Mouse (Mus musculus) adrenal gland, postnatal 36 days (tissue): ENCODE results near the gene Grin2a. TPM values are rescaled to one million over a fixed set of nuclear protein-coding genes. Genes with fewer than 3 reads are reported as not detected.

Source experiments
- DNase-seq, 2 experiments: peaks; one replicate each; pipeline ENCODE4 v3.0.0; 2021; ENCODE audit warnings: mixed read lengths in 1 of 2
- long read RNA-seq, 2 experiments: library from polyadenylated mRNA; stranded (forward); transcript quantifications; one replicate each; pipeline ENCODE4 v2.0.0; 2021; ENCODE audit warnings: borderline sequencing depth in 2 of 2
- total RNA-seq, 2 experiments: library from RNA; stranded (reverse); gene quantifications; 2 replicates each; pipeline ENCODE4 v1.2.3; 2021

Gene Grin2a
- total RNA-seq = 1 to 10 TPM in 1 of 2 experiments, under 1 TPM in 1; 0.70 to 1.9 TPM
- long read RNA-seq, experiment 1 = 0 reads
- long read RNA-seq, experiment 2 = 0 reads

GRCm38 (mm10) chr16:9994951-9995813, at the start of gene Grin2a:
Grin2a (minus strand) TSS chr16:9995560.
- peak; percentile 20 to 46 for DNase-seq

- no peak for DNase-seq
Measured at GRCm38 (mm10) chr16:10035582-10036215, 40.3 kb upstream of the Grin2a start.

GRCm38 (mm10) chr16:10033416-10033979, 38.1 kb upstream of the Grin2a start:
- DNase-seq = no peak

GRCm38 (mm10) chr16:10031891-10032290, 36.5 kb upstream of the Grin2a start:
- DNase-seq = no peak

GRCm38 (mm10) chr16:10026741-10027140, 31.4 kb upstream of the Grin2a start:
- no peak for DNase-seq

- no peak for DNase-seq
Measured at GRCm38 (mm10) chr16:10009743-10010142, 14.4 kb upstream of the Grin2a start.

- DNase-seq = no peak
Measured at GRCm38 (mm10) chr16:10005606-10006005, 10.2 kb upstream of the Grin2a start.

GRCm38 (mm10) chr16:10004096-10004495, 8.7 kb upstream of the Grin2a start:
- peak; percentile 20 to 31 for DNase-seq

GRCm38 (mm10) chr16:10003001-10003400, 7.6 kb upstream of the Grin2a start:
- DNase-seq = no peak

- no peak for DNase-seq
Measured at GRCm38 (mm10) chr16:10001601-10002000, 6.2 kb upstream of the Grin2a start.

- DNase-seq = no peak
Measured at GRCm38 (mm10) chr16:9999926-10000325, 4.6 kb upstream of the Grin2a start.

GRCm38 (mm10) chr16:9997931-9998330, 2.6 kb upstream of the Grin2a start:
- DNase-seq = no peak

GRCm38 (mm10) chr16:9995814-9996210, 452 bp upstream of the Grin2a start:
- no peak for DNase-seq

- DNase-seq = peak in 1 of 2 experiments; percentile 49
Measured at GRCm38 (mm10) chr16:9994041-9994950, 1.1 kb downstream of the Grin2a start.

- DNase-seq = peak; percentile 76 to 80
Measured at GRCm38 (mm10) chr16:9993255-9994040, 1.9 kb downstream of the Grin2a start.

GRCm38 (mm10) chr16:9992773-9993221, 2.6 kb downstream of the Grin2a start:
- DNase-seq = no peak

GRCm38 (mm10) chr16:9992076-9992772, 3.1 kb downstream of the Grin2a start:
- DNase-seq = no peak

- DNase-seq = peak in 1 of 2 experiments; percentile 20
Measured at GRCm38 (mm10) chr16:9985041-9985440, 10.3 kb downstream of the Grin2a start.

GRCm38 (mm10) chr16:9980641-9981040, 14.7 kb downstream of the Grin2a start:
- no peak for DNase-seq

- DNase-seq = no peak
Measured at GRCm38 (mm10) chr16:9978173-9978572, 17.2 kb downstream of the Grin2a start.
